Mouse (Mus musculus) neural tube, embryonic 11.5 days (tissue): ENCODE results near the gene Clrn1. TPM values are rescaled to one million over a fixed set of nuclear protein-coding genes. Genes with fewer than 3 reads are reported as not detected.

ENCODE experiments used
- ATAC-seq: fragments of 200-750 bp; cut with Nextera tagmentation; 2 replicates; pipeline ENCODE4 v1.8.0; 2017; ENCODE audit warnings: moderate number of reproducible peaks, mild to moderate bottlenecking, moderate TSS enrichment, moderate library complexity; ENCODE audit not compliant: insufficient read depth, low FRiP score, low TSS enrichment
- DNase-seq: peaks from one replicate; pipeline ENCODE4 v3.0.0-alpha.2; 2015; ENCODE audit warnings: low spot score
- H3K27ac ChIP-seq: fragments of 300-500 bp; sonication (generic); 2 replicates; pipeline ENCODE4 v1.5.1; 2014; ENCODE audit warnings: low read depth, mild to moderate bottlenecking, low read length
- H3K27me3 ChIP-seq: fragments of 300-500 bp; sonication (generic); 2 replicates; pipeline ENCODE4 v1.6.1; 2014; ENCODE audit warnings: mild to moderate bottlenecking, low read length, mixed read lengths; ENCODE audit not compliant: control insufficient read depth, insufficient read depth
- H3K36me3 ChIP-seq: fragments of 300-500 bp; sonication (generic); 2 replicates; pipeline ENCODE4 v1.6.1; 2014; ENCODE audit warnings: mild to moderate bottlenecking, low read length, moderate library complexity, mixed read lengths; ENCODE audit not compliant: control insufficient read depth, insufficient read depth
- H3K4me1 ChIP-seq: fragments of 300-500 bp; sonication (generic); 2 replicates; pipeline ENCODE4 v1.6.1; 2014; ENCODE audit warnings: low read length, mixed read lengths; ENCODE audit not compliant: control insufficient read depth, insufficient read depth
- H3K4me2 ChIP-seq: fragments of 300-500 bp; sonication (generic); 2 replicates; pipeline ENCODE4 v1.6.1; 2014; ENCODE audit warnings: low read depth, mild to moderate bottlenecking, moderate library complexity
- H3K4me3 ChIP-seq: fragments of 300-500 bp; sonication (generic); 2 replicates; pipeline ENCODE4 v1.5.1; 2014; ENCODE audit warnings: low read depth, low read length
- H3K9ac ChIP-seq: fragments of 300-500 bp; sonication (generic); 2 replicates; pipeline ENCODE4 v1.6.1; 2014; ENCODE audit warnings: mild to moderate bottlenecking, low read length
- H3K9me3 ChIP-seq: fragments of 300-500 bp; sonication (generic); 2 replicates; pipeline ENCODE4 v1.6.1; 2016; ENCODE audit warnings: low read length; ENCODE audit not compliant: control insufficient read depth
- WGBS: fragments of 180-500 bp; shearing (Covaris S2); extraction: QIAGEN DNeasy Blood & Tissue Kit; methylation state at CpG from one replicate; pipeline ENCODE4 v1.1.7; 2014; 5-methylcytosine and 5-hydroxymethylcytosine counted together
- polyA plus RNA-seq: library from polyadenylated mRNA; unstranded; fragments of >200 nt; fragmentation: Nextera tagmentation; extraction: Ambion mirVana; gene quantifications from 2 replicates; pipeline ENCODE4 v1.2.1, GENCODE M21; 2014

Gene Clrn1
- polyA plus RNA-seq, 1 experiment from 2014 or later: 0.19 TPM

DNA sequence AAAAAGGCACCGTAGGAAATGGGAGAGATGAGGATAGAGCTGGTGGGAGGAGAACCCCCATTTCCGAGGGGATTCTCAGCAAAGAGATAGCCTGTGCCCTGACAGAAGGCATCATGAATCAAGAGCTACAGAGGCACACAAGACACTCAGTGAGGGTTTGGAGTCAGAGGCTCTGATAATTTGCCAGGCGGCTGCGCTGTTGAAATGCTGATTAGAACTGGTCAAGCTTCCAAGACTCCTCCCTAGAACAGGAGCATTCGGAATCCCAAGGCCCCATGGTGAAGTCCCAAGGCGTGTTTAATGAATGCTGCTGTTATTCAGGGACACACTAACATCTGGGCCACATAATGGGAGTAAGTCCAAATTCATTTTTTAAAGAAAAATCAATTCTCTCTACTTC, 67.8 kb downstream of the Clrn1 start:
- Histone ChIP-seq H3K4me1 (no peaks in the 10 kb centered on the region), H3K4me3 (no peak overlapping the region), H3K36me3 (no peaks in the 10 kb centered on the region), H3K9me3 (no peaks in the 10 kb centered on the region), H3K4me2 (no peak overlapping the region), H3K27me3 (no peaks in the 10 kb centered on the region), H3K27ac (no peak overlapping the region), H3K9ac (no peak overlapping the region)
- WGBS: 35% methylated on average over 6 of the region's 6 CpGs
- ATAC-seq (no peak), DNase-seq (no peak)

DNA sequence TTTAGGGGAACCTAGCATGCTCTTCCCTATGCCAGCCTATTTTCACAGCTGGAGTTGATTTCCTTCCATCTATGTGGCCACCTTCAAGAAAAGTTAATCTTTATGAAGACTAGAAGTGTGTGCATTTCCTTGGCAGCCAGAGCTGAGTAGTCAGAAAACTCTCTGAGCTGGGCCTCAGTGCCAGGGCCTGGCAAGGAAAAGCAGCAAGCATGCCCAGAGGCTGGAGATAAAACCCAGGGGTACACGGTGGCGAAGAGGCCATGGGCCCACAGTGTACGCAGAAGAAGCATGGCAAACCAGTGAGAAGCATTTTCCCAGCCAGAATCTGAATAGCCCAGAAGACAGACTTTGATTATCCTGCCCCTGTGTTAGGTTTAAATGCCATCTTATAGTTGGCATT, 70.9 kb downstream of the Clrn1 start:
- no peaks in the 10 kb centered on the region for H3K27me3 ChIP-seq
- no peak overlapping the region for H3K27ac ChIP-seq
- DNase-seq: no peak
- no peak for ATAC-seq
- H3K4me2 ChIP-seq: no peak overlapping the region
- no peak overlapping the region for H3K4me3 ChIP-seq
- no peaks in the 10 kb centered on the region for H3K4me1 ChIP-seq
- no peaks in the 10 kb centered on the region for H3K36me3 ChIP-seq
- WGBS: 97% methylated on average over 3 of the region's 3 CpGs
- no peak overlapping the region for H3K9ac ChIP-seq
- H3K9me3 ChIP-seq: no peaks in the 10 kb centered on the region

DNA sequence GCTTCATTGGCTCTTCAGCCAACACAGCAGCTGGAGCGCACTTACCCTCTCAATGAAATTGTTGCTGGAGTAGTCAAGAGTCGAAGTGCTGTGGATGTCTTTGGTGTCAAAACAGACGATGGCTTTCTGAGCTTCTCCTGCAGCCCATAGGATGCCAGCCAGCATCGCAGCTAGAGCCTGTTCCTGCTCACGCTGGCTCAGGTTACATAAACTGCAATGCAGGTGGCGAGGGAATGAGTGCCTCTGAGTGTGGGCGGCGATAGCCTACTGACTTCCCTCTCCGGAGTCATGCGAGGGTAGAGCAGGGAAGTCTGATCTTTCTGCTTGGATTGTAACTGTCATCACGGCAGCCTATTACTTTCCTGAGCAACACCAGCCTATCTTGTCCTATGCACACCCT, 74.8 kb downstream of the Clrn1 start:
- no peaks in the 10 kb centered on the region for H3K9me3 ChIP-seq
- H3K4me2 ChIP-seq: no peak overlapping the region
- H3K9ac ChIP-seq: no peak overlapping the region
- no peak overlapping the region for H3K27ac ChIP-seq
- DNase-seq (no peak), ATAC-seq (no peak)
- H3K4me3 ChIP-seq: no peak overlapping the region
- whole genome bisulfite sequencing: 60% methylated on average over 11 of the region's 11 CpGs
- no peaks in the 10 kb centered on the region for H3K27me3 ChIP-seq
- no peaks in the 10 kb centered on the region for H3K36me3 ChIP-seq
- H3K4me1 ChIP-seq: no peaks in the 10 kb centered on the region

DNA sequence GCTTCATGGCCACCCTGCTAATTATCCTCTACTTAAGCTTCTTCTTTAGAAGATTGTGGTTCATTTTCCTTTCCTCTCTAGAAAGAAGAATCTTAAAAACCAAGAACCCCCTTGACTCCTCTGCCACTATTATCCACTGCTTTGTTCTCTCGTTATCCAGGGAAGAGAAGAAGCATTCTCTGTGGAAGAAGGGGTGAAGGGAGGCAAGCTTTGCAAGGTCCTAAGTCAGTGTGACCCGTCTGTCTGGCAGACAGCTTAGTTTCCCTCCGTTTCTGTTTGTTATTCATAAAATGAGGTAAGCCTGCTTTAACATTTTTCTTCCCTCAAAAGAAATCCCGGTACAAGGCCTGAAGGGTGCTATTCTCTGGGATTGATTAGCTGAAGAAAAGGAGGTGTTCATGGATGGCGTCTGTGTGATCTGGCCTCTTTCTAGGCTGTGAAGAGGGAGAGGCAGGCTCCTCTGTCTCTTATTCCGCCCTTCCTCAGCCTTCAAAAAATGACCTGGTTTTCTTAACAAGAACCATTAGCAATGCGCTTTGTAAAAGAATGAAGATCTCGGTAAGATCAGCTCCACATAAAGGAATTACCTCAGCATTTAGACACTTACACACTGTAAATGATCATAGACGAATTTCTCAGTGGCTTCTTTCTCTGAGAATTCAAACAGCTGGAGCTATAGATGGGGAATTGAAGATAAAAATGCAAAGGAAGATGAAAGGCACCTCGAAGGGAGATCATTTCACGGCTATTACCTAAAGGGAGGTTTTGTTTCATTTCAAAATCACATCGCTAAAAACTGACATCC, 75.8 kb downstream of the Clrn1 start:
- H3K27ac ChIP-seq: no peak overlapping the region
- H3K4me1 ChIP-seq: no peaks in the 10 kb centered on the region
- no peak overlapping the region for H3K4me2 ChIP-seq
- no peaks in the 10 kb centered on the region for H3K36me3 ChIP-seq
- no peaks in the 10 kb centered on the region for H3K9me3 ChIP-seq
- H3K27me3 ChIP-seq: no peaks in the 10 kb centered on the region
- no peak overlapping the region for H3K9ac ChIP-seq
- WGBS: 57% methylated on average over 12 of the region's 12 CpGs
- ATAC-seq (no peak), DNase-seq (no peak)
- no peak overlapping the region for H3K4me3 ChIP-seq

DNA sequence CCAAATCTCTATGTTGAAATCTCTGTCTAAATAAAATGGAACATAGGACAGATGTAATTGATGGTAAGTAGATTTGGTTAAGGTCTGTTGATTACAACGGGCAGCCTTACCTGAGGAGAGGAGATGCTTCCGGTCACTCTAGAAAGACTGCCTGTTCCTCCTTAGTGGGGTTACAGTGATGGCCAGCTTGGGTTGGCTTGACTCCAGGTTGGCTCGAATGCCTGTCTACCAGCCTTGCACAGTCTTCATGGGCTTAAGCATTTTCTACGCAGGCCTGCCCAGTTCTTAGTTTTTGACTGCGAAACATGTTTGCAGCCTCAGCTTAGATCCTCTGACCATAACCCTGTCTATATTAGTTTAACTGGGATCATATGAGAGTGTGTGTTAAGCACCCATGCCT, 76.5 kb downstream of the Clrn1 start:
- H3K4me2 ChIP-seq: no peak overlapping the region
- H3K27me3 ChIP-seq: no peaks in the 10 kb centered on the region
- ATAC-seq (no peak), DNase-seq (no peak)
- H3K36me3 ChIP-seq: no peaks in the 10 kb centered on the region
- H3K27ac ChIP-seq: no peak overlapping the region
- no peak overlapping the region for H3K4me3 ChIP-seq
- no peaks in the 10 kb centered on the region for H3K9me3 ChIP-seq
- 96% methylated on average over 5 of the region's 5 CpGs for WGBS
- H3K9ac ChIP-seq: no peak overlapping the region
- H3K4me1 ChIP-seq: no peaks in the 10 kb centered on the region

DNA sequence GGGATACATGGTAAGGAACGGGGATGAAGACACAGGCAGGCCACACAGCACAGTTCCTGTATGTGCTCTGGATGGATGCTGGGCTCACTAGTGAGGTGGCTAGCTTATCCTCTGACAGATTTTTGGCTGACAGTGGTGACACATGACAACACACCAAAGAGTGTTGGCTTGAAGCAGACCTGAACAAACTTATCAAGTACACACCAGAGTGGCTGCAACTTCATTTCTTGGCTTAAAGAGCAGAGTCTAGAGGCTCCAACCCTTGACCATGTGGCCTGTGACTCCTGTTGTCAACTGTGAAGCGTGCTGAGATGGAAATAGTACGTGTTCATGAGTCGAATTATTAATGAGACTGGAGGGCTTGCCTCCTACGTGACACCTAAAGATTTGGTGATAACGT, 80.4 kb downstream of the Clrn1 start:
- 90% methylated on average over 6 of the region's 6 CpGs for WGBS
- Histone ChIP-seq H3K27ac (no peak overlapping the region), H3K9me3 (no peaks in the 10 kb centered on the region), H3K4me3 (no peak overlapping the region), H3K27me3 (no peaks in the 10 kb centered on the region), H3K4me1 (no peaks in the 10 kb centered on the region), H3K4me2 (no peak overlapping the region), H3K9ac (no peak overlapping the region), H3K36me3 (no peaks in the 10 kb centered on the region)
- ATAC-seq (no peak), DNase-seq (no peak)

DNA sequence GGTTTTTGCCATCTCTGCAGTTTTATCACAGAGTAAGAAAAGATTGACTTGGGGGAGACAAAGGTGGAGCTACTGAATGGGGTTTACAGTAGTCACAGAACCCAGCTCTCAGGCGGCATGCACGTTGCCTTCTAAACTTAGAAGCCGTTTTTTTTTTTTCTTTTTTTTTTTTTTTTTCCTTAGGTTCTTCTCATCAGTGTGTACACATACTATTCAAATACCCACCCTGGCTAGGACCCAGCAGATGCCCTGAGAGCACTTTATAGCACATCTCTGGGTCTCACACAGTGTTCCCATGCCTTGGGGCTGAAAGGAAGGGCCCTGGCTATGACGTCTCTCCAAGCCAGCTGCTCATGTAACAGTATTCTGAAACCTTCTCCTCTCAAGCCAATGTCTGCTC, 86.5 kb downstream of the Clrn1 start:
- Histone ChIP-seq H3K4me1 (no peaks in the 10 kb centered on the region), H3K9me3 (no peaks in the 10 kb centered on the region), H3K4me2 (no peak overlapping the region), H3K27ac (no peak overlapping the region), H3K36me3 (no peaks in the 10 kb centered on the region), H3K4me3 (no peak overlapping the region), H3K9ac (no peak overlapping the region), H3K27me3 (no peaks in the 10 kb centered on the region)
- DNase-seq: no peak
- no peak for ATAC-seq
- 78% methylated on average over 4 of the region's 4 CpGs for WGBS

DNA sequence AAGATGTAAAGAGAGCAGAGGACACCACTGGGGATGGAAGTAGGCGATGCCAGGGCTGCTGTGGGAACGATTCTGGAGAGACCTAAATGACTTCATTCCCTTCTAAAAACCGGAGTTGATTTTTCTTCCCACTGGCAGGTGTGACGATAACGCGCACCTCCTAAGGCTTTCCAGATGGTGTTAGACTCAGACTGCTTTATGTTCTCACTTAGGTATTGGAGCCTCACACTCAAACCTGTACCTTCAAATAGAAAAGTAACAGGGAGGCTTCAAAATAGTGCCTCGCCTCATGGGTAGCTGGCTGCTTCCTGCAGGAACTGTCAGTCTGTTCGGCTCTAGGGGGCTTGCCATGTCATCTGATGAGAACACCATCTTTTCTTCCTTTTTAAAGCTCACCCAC, 86.9 kb downstream of the Clrn1 start:
- DNase-seq (no peak), ATAC-seq (no peak)
- WGBS: 78% methylated on average over 8 of the region's 8 CpGs
- Histone ChIP-seq H3K9me3 (no peaks in the 10 kb centered on the region), H3K4me3 (no peak overlapping the region), H3K27ac (no peak overlapping the region), H3K4me1 (no peaks in the 10 kb centered on the region), H3K36me3 (no peaks in the 10 kb centered on the region), H3K9ac (no peak overlapping the region), H3K4me2 (no peak overlapping the region), H3K27me3 (no peaks in the 10 kb centered on the region)
